Mouse (Mus musculus) hindbrain, embryonic 16.5 days (tissue): ENCODE measurements at regions not wholly inside any gene's neighbourhood (a gene's known extent, or its start where the extent isn't known, plus 50 kb on each side); places are given as distances from the start of the nearest gene placed in this dataset.
A peak's percentile ranks its signal among the peaks of the same experiment; 100 is the strongest.

Experiments
- ATAC-seq: fragments of 200-750 bp; cut with Nextera tagmentation; 2 replicates; pipeline ENCODE4 v1.8.0; 2017; ENCODE audit warnings: moderate TSS enrichment, moderate library complexity
- H3K27ac ChIP-seq: fragments of 300-500 bp; sonication (generic); 2 replicates; pipeline ENCODE4 v1.5.1; 2014; ENCODE audit warnings: low read depth, mild to moderate bottlenecking, control low read depth, low read length, moderate library complexity
- H3K27me3 ChIP-seq: fragments of 300-500 bp; sonication (generic); replicated peaks from 2 replicates; pipeline ENCODE4 v1.6.1; 2014; ENCODE audit warnings: low read length; ENCODE audit not compliant: control insufficient read depth, insufficient read depth
- H3K36me3 ChIP-seq: fragments of 300-500 bp; sonication (generic); 2 replicates; pipeline ENCODE4 v1.6.1; 2014; ENCODE audit warnings: mild to moderate bottlenecking, low read length, moderate library complexity, mixed read lengths; ENCODE audit not compliant: control insufficient read depth, insufficient read depth
- H3K4me1 ChIP-seq: fragments of 300-500 bp; sonication (generic); 2 replicates; pipeline ENCODE4 v1.6.1; 2014; ENCODE audit warnings: low read depth, low read length; ENCODE audit not compliant: control insufficient read depth, insufficient read depth
- H3K4me2 ChIP-seq: fragments of 300-500 bp; sonication (generic); 2 replicates; pipeline ENCODE4 v1.6.1; 2014; ENCODE audit warnings: mild to moderate bottlenecking, low read length, control low read depth, moderate library complexity
- H3K4me3 ChIP-seq: fragments of 300-500 bp; sonication (generic); 2 replicates; pipeline ENCODE4 v1.5.1; 2014; ENCODE audit warnings: mild to moderate bottlenecking, low read length, control low read depth, moderate library complexity
- H3K9ac ChIP-seq: fragments of 300-500 bp; sonication (generic); 2 replicates; pipeline ENCODE4 v1.6.1; 2014; ENCODE audit warnings: low read depth, mild to moderate bottlenecking, control low read depth, low read length, moderate library complexity
- H3K9me3 ChIP-seq: fragments of 300-500 bp; sonication (generic); 2 replicates; pipeline ENCODE4 v1.6.1; 2014; ENCODE audit warnings: mild to moderate bottlenecking, low read length, moderate library complexity; ENCODE audit not compliant: control insufficient read depth
- WGBS: fragments of 180-500 bp; shearing (Covaris S2); extraction: QIAGEN DNeasy Blood & Tissue Kit; methylation state at CpG from one replicate; pipeline ENCODE4 v1.1.7; 2014; 5-methylcytosine and 5-hydroxymethylcytosine counted together

DNA sequence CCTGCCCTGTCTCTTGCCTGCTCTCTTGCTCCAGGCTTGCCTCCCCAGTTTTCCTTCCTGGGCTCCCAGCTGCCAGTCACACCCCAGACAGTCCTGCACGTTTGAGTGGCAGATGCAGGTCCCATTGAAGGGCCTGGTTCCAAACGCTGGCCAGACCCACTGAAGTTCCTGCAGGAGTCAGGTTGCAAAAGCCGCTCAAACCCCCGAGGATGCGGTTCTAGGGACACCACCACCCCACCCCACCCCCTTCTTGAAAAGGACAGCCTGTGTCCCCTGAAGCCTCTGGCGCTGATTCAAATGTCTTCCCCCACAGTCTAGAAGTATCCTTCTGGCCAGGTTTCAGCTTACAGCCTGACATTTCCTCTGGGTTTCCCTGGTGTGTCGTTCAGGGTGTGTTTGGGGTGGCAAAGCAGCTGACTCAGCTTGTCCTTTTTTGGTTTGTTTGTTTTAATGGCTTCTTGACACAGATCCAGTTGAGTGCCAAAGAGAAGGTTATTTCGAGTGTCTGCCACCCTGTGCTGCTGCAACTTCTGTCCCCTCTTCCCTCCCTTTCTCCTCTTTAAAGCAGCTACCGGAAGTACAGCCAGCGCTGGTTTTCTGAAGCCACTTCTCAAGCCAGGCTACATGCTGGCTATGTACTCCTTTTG is 187.9 kb upstream of the Cxcl12 start:
- H3K27me3 ChIP-seq, result no peaks in the 10 kb centered on the region
- H3K4me3 ChIP-seq, result no peak overlapping the region
- H3K27ac ChIP-seq, result no peak overlapping the region
- no peaks in the 10 kb centered on the region for H3K36me3 ChIP-seq
- H3K9me3 ChIP-seq, result no peaks in the 10 kb centered on the region
- H3K4me1 ChIP-seq, result peaks cover 5% of the 10 kb centered on the region
- H3K4me2 ChIP-seq, result peak overlapping the region; percentile 28
- peak; percentile 72; the same call in 1 of the 2 replicates for ATAC-seq
- no peak overlapping the region for H3K9ac ChIP-seq
- WGBS, result 8% methylated on average over 10 of the region's 10 CpGs

DNA sequence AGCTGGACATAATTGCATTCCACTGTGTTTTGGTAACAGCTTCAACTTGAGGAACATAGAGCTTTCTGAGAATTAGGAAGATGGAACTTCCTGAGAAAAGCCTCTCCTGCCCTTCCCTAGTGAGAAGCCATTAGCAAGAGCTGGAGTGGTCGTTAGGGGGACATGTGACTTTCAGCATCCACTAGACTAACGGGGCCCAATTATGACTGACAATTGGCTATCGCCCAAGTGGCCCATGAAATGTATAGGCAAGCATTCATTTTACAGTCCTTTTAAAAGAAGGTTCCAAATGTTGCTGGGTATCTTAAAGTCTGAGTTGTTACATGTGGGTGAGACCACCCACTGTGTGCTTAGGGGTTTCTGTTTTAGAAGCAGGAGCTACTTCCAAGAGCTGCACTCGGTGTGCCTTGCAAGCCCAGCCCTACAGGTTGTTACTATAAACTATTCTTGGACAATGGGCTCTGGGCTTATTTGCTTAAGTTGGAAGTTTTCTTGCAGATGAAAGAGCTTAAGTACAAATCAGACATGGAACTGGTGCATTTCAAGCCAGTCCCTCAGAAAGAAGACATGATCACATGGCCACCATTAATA is 183.1 kb upstream of the Cxcl12 start:
- no peak overlapping the region for H3K4me2 ChIP-seq
- no peak overlapping the region for H3K9ac ChIP-seq
- no peak overlapping the region for H3K27ac ChIP-seq
- H3K27me3 ChIP-seq, result no peaks in the 10 kb centered on the region
- WGBS, result 73% methylated on average over 4 of the region's 4 CpGs
- H3K4me1 ChIP-seq, result peaks cover 5% of the 10 kb centered on the region
- H3K4me3 ChIP-seq, result no peak overlapping the region
- H3K9me3 ChIP-seq, result no peaks in the 10 kb centered on the region
- H3K36me3 ChIP-seq, result no peaks in the 10 kb centered on the region
- ATAC-seq, result no peak

DNA sequence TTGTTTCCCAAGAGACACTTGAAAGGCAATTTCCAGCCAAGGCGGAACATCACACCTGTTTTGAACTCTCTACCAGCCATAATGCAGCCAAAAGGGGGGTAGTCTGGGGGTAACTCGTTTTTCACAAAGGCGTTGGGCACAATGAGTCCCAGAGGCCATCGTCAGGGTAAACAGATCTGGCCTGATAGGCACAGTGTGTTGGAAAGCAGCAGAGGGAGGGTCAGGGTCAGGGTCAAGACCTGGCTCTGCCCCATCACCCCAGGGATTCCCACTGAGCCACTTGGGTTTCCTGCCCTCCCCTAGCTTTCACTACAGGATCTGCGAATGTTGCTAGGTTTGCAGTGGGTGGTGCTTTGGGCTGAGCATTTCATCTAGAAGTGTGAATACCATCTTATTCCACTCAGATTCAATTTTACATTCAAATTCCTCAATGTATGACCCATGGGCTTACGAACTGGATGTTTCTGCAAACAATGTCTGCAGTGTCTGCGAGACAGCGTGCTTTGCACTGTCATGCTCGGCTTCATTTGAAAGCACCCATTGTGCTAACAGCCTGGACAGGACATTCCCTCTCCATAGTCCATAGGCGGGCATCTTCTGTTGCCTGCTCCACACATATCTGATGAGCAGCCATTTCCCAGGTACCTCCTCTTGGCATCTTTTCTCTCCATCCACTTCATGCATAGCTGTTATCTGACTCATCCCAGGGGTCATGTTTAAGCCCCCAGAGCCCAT is 181.9 kb upstream of the Cxcl12 start:
- H3K27ac ChIP-seq, result no peak overlapping the region
- H3K27me3 ChIP-seq, result no peaks in the 10 kb centered on the region
- no peak overlapping the region for H3K4me3 ChIP-seq
- ATAC-seq, result no peak
- no peak overlapping the region for H3K9ac ChIP-seq
- H3K4me2 ChIP-seq, result no peak overlapping the region
- H3K4me1 ChIP-seq, result no peaks in the 10 kb centered on the region
- 18% methylated on average over 10 of the region's 10 CpGs for WGBS
- no peaks in the 10 kb centered on the region for H3K36me3 ChIP-seq
- H3K9me3 ChIP-seq, result no peaks in the 10 kb centered on the region

DNA sequence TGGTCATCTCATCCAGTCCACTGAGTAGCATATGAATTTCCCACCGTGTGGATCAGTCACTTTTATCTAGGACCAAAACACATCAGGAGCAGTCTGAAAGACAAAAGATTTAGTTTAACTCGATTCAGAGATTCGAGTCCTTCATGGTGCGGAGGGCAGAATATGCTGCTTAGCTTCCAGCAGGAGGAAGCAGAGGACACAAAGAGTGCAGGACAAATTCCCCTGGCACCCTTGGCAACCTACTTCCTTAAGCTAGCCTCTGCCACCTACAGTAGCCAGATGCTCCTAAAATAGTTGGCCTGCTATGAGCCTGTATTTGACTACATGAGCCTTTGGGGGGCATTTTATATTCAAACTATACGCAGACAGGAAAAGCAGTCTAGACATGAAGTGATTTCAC is 181.1 kb upstream of the Cxcl12 start:
- H3K4me1 ChIP-seq, result no peaks in the 10 kb centered on the region
- no peak overlapping the region for H3K9ac ChIP-seq
- H3K4me3 ChIP-seq, result no peak overlapping the region
- no peak for ATAC-seq
- no peak overlapping the region for H3K27ac ChIP-seq
- no peak overlapping the region for H3K4me2 ChIP-seq
- H3K9me3 ChIP-seq, result no peaks in the 10 kb centered on the region
- H3K27me3 ChIP-seq, result no peaks in the 10 kb centered on the region
- WGBS, result 73% methylated on average over 5 of the region's 5 CpGs
- H3K36me3 ChIP-seq, result no peaks in the 10 kb centered on the region

DNA sequence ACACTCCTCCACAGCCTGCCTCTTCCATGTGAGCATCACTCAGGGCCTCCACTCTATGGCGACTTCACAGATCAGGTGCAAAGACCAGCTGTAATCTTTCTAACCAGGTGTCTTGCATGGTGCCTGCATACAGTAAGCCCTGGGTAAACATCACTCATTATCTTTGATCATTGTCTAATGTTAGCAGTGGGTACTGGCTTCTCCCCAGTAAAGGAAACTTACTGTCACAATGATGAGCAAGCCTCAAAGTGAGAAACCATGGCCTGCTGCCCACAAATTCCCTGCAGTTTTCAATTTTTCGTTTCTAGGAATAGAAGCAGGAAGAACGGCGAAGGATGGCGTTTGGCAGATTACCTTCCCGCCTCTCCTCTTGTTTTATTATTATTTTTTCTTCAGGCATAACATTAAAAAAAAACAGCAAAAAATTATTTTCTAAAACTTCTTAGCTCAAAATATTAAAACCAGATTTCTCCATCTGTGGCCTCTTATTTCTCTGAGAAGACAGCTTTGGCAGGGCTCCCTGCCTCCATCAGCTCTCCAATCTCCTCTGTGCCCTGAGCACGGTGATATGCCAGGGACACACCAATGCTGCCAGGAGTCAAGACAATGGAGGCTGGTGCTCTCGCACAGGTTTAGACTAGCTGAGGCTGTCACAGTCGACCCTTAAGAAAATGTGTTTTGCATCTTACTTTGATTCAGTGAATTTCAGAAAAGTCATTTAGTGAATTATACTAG is 169.2 kb upstream of the Cxcl12 start:
- H3K9me3 ChIP-seq, result no peaks in the 10 kb centered on the region
- peak; percentile 67; the same call in 1 of the 2 replicates for ATAC-seq
- no peak overlapping the region for H3K4me3 ChIP-seq
- H3K27me3 ChIP-seq, result no peaks in the 10 kb centered on the region
- H3K27ac ChIP-seq, result no peak overlapping the region
- H3K36me3 ChIP-seq, result no peaks in the 10 kb centered on the region
- WGBS, result 73% methylated on average over 9 of the region's 9 CpGs
- no peak overlapping the region for H3K4me2 ChIP-seq
- H3K4me1 ChIP-seq, result no peaks in the 10 kb centered on the region
- no peak overlapping the region for H3K9ac ChIP-seq

DNA sequence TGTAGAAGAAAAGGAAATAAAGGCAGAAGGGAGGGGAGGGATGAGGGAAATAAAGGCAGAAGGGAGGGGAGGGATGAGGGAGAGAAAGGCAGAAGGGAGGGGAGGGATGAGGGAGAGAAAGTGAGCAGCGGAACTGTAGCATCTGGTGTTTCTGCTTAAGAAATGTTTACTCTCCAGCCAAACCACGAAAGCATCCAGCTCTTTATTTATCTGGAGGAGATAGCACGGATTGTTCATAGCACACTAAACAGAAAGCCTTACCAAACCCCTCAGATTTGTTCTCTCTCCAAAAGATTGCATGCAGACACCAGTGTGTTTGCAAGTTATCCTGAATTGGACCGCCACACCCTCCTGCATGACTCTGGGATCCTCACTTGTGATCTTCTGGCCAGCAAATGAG is 168.4 kb upstream of the Cxcl12 start:
- no peak for ATAC-seq
- no peak overlapping the region for H3K9ac ChIP-seq
- no peaks in the 10 kb centered on the region for H3K4me1 ChIP-seq
- H3K27me3 ChIP-seq, result no peaks in the 10 kb centered on the region
- no peaks in the 10 kb centered on the region for H3K9me3 ChIP-seq
- H3K4me3 ChIP-seq, result no peak overlapping the region
- H3K27ac ChIP-seq, result no peak overlapping the region
- H3K36me3 ChIP-seq, result no peaks in the 10 kb centered on the region
- WGBS, result 68% methylated on average over 4 of the region's 4 CpGs
- no peak overlapping the region for H3K4me2 ChIP-seq

DNA sequence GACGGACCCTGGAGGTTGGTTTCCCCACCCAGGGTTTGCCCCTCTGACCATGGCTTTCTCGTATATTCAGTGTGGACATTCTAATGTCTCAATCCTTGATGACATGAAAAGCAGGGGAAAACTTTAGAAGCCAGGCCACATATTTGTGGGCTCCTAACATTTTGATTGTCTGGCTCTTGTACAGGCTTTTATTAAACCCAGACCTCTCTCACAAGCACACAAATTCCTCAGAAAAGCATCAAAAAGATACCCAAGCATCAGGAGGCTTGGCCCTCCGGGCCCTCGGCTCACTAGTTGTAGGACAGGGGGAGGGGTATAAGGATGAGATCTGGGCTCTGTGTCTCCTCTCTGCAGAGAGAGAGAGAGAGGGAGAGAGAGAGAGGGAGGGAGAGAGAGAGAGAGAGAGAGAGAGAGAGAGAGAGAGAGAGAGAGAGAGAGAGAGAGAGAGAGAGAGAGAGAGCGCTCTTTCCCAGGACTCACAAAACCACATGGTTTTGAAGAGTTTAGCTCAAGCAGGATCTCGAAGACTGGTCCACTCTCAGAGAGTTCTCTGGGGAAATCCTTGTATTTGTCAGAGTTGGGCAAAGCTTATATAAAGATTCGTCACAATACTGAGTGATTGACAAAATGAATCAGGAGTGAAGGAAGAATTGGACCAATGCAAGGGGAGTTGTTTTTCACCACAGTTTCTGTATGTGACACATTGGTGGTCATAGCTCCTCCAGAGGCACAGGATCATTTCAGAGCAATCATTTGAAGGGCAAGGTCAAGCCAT is 167.2 kb upstream of the Cxcl12 start:
- H3K27me3 ChIP-seq, result no peaks in the 10 kb centered on the region
- H3K4me2 ChIP-seq, result no peak overlapping the region
- no peaks in the 10 kb centered on the region for H3K9me3 ChIP-seq
- WGBS, result 68% methylated on average over 7 of the region's 7 CpGs
- ATAC-seq, result no peak
- H3K9ac ChIP-seq, result no peak overlapping the region
- H3K27ac ChIP-seq, result no peak overlapping the region
- no peak overlapping the region for H3K4me3 ChIP-seq
- no peaks in the 10 kb centered on the region for H3K36me3 ChIP-seq
- H3K4me1 ChIP-seq, result no peaks in the 10 kb centered on the region

DNA sequence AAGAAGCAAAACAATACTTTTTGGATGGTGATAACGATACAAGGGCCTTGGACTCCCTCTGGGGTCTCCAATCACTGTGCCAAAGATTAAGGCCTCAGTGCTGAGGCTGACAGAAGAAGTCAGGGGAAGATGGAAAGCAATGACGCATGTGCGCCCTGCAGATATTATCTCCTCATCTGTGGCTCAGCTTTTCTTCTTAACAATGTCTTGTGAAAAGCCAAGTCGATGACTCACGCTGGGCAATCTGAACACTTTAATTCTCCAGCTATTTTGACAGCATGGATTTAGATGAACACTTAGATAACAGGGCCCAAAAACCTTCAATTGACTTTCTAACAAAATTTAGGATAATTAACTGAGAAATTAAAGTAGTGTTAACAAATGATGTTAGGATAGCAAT is 155.7 kb upstream of the Cxcl12 start:
- 85% methylated on average over 5 of the region's 5 CpGs for WGBS
- no peak overlapping the region for H3K9ac ChIP-seq
- no peak overlapping the region for H3K4me2 ChIP-seq
- no peak overlapping the region for H3K4me3 ChIP-seq
- H3K27ac ChIP-seq, result no peak overlapping the region
- no peak for ATAC-seq
- H3K36me3 ChIP-seq, result no peaks in the 10 kb centered on the region
- no peaks in the 10 kb centered on the region for H3K27me3 ChIP-seq
- H3K4me1 ChIP-seq, result no peaks in the 10 kb centered on the region
- no peaks in the 10 kb centered on the region for H3K9me3 ChIP-seq
